Mouse (Mus musculus) left cerebral cortex, adult 11 months (tissue): ENCODE data around the gene Gm6899.

Experiments
- DNase-seq: peaks from one replicate; pipeline ENCODE4 v3.0.0; 2022; ENCODE audit warnings: low spot score

The Gm6899 gene

DNA sequence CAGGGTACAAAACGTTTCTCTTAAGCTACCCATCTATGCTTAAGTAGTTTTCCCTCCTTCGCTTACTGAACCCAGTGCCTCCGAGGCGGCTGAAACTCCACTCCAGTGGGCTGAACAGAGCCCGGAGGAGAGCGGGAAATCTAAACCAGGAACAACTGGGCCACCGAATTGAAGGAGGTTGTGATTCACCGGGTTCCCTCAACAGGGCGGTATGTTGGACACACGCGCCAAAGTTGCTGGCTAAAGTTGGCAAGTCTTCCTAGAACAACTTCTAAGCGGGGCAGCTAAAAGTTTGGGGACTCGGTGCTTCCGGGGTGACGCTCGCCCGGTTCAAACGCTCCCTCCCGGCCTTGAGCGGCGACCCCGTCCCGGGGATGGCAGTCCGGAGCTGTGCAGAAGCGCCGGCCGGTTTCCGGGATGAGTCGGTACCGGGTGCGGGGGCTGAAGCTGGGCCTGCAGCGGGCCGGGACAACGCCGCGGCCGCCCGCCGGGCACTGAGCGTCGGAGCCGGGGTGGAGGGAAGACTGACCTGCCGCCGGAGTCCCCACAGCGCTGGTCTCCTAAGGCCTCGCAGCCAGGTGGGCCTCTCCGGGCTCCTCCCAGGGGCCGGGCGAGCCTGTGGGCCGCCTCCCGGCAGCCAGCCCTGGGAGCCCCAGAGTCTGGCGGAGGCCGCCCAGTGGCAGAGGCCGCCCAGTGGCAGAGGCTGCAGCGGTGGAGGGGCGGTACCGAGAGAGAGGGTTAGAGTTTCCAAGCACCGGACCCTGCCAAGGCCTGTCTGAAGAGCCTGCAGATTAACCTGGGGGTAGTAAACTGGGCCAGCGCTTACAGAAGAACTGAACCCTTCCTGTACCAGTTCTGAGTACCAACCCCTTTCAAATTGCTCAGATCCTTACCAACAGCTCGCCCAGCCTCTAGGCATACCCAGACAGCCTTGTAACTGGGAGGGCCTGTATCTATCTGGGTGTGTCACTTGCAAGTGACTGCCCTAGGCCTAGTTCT is at the start of gene Gm6899, which contains the start of gene Vrk2:
Gm6899 (plus strand) TSS at position 181 of the 999 bp plus-strand sequence.
Vrk2 (minus strand) TSS at position 939 of the 999 bp plus-strand sequence.
- no peak for DNase-seq

DNA sequence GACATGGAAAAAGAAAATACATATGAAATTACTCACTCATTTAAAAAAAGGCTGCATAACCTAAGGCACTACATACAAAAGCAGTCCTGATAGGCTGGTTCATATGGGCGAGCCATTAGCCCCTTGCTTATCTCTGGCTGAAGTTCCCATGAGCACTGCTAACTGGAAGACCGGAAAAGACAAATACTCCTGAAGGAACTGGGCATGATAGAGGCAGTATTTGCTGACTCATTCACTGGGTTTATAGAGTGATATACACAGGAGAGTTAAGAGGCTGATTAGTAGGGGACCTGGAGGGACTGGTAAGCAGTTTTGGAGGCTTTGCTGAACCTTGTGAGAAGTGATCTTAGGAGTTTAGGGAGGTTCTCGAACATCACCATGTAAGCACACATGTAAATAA is 41.5 kb upstream of the Gm6899 start:
- no peak for DNase-seq

DNA sequence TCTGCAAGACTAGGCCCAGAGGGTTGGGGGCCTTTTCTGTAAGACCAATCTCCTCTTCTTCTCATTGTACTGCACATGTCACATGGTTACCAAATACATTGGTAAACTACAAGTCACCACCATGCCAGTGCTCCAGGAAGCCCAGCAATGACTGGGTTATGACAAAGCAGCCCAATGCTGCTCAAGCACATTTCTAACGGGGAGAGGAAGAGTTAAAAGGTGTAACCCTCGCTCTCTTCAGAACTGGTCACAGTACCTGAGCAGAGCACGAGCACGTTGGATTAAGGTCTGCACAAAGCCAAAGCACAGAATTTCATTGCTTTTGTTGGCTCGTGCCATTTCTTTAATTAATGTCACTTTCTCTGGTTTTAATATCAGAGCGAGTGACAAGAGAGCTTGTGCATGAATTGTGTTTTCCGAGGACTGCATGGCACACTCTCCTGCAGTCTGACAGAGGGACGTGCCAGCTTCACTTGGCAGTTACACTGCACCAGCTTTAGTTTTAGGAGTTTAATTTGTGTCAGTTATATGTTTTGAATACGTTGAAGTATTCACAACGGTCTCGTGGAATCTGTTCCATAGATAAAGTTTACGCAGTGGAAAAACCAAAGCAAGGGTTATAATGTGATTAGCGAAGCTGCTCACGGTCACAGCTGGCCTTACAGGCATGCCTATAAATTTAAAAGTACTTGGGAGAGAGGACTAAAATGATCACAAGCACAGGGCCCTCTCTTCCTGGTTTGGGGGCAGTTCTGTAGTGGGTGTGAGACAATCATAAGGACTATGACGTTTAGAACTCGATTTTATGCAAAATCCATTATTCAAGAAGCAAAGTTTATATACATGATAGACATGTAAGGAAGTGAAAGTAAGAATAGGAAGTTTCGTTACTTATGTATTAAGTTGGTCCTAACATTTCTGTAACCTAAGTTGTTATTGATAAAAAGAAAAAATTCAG is 7.4 kb upstream of the Gm6899 start:
- DNase-seq, result no peak

DNA sequence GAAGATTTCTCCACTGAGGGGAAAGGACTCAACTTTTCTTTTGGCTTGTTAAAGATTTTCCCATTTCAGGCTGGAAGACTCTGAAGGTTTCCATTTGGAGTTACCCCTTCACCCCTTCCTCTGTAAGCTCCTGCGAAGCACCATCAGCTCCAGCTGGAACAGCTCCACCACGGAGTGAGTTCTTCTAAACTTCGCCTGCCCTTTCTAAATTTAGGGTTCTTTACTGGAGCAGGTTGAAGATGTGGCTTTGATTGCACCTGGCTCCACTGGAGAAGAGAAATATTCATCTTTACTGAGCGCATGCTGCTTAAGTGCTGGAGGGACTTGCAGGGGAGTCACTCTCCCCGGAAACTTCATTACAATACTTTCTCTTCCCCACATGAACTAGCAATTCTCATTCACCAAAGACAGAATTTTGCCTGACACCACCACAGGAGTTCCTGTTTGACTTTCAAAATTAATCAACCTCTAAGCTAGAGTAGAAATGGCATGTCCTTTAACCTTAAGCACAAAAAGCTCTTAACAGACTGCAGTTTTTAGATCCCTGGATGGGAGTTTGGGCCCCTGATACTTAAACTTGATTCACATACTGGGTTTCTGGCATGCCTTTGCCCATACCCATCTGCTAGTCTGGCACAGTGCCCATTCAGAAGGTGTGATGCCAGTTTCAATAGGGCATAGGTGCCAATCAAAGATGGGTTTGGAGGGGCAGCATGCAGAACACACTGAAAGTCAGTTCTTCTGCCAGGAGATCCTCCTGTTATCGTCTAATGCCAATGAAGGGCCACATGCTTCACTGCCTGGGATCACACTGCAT is 6.5 kb upstream of the Gm6899 start:
- DNase-seq, result no peak

DNA sequence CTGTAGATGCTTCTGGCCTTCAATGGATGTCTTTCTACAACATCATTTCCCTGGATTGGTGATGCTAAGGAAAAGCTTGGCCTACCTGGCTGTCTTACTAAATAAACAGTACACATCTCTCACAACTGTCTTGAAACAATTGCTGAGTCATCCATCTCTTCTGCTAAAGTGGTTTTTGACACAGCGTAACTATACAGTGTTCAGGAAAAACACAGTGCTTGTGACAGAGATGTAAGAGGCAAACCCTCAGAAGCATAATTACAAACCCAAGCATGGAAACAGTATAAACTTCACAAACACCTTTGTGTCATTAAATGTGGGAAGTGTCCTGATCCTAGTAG is 5.9 kb upstream of the Gm6899 start:
- no peak for DNase-seq

DNA sequence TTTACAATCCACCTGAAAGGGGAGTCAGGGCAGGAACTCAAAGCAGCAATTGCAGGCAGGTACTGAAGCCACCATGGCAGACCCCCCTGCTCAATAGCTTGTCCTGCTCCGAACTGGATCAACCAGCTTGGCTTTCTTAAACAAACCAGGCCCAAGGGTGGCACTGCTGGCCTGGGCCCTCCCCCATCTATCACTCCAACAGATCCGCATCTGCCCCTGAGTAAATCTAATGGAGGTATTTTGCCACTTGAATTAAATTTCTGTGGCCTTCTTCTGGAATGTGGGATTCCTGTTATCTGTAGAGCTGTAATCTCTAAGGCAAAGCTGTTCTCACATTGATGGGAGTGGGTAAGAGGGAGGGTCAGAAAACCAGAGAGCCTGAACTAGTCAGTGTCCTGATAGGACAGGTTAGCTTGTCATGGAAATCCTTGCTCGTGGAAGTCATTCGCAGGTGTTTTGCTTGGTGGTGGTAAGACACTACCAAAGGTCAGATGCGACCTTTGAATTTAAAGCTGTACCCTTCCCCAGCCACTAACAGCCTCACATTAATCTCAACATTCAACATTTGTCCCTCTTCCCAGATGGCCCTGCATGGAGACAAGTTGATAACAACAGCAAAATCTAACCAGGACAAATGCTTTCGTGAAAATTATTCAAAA is 517 bp upstream of the Gm6899 start:
- no peak for DNase-seq

DNA sequence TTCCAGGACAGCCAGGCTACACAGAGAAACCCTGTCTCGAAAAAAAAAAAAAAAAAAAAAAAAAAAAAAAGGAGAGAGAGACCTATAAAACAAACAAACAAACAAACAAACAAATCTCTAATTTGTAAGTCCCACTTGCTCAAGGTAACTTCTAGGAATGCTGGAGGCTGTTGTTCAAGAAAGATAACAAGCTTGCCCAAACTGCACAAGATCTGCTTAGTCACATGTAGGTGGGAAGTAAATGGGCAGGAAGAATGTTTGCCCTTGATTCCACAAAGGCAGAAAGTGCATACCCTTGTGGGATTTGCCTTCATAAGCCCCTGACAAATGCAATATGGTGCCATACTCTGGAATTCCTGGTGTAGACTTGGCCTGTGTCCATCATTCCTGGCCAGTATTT is 1.4 kb downstream of the Gm6899 start:
- no peak for DNase-seq

DNA sequence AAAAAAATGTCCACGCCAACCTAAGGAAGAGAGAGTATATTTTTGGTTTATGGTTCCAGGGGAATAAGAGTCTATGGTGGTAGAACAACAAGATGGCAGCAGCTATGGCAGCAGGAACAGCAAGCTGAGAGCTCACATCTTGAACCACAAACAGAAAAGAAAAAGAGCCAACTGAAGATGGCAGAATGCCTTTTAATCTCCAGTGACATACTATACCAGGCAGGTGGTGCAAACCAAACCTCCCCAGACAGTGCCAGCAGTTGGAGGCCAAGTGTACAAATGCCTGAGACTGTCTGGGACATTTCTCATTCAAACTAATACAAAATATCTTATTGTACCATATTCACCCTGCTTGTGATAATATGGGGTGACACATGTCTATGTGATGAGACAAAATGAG is 3.1 kb downstream of the Gm6899 start:
- DNase-seq, result no peak

DNA sequence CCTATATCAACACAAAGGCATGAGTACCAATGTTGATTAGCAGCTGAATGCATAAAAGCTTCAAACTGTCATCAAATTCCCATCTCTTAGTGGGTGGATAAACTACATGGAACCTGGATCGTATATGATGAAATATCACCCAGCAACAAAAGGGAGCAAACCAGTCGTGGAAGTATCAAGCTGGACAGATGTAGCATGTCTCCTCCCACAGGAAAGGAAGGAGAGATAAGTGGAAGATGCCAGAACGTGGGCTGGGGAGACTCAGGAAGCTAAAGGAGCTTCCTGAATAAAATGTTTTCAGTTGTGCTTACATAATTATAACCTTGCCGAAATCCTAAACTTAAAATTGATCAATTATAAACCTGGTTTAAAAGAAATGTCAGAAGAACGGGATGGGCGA is 4.1 kb downstream of the Gm6899 start:
- DNase-seq, result no peak

DNA sequence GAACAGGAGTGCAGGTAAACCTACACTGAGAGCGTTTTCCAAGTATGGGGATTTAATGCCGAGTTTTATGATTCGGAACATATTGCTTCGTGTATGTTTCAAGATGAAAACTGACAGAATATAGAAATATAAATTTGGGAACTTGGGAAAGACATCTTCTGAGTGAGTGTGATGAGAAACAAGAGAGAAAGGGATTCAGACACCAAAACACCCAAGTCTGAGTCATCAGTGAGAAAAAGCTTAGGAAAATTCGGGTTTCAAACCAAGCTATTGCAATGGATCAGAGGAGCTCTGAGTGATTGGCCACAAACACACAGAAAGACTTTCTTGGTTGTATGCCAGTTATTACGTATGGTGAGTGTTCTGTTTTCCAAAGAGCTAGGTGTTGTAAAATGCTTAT is 4.7 kb downstream of the Gm6899 start:
- no peak for DNase-seq

DNA sequence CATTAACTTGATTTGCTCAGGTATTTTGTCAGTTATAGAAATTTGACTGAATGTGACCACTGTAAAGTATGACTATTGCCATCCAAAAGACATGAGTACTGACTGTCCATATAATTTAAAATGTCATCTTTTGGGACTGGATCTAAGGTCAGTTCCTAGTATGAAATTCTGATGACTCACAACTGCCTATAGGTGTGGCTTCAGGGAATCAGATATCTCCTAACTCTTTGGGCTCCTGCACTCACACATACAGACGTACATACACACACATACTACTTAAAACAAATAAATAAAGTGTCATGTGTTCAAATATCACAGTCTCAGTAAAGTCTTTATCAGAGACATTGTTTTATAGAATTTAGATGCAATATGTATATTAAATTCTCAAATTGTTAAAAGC is 5.8 kb downstream of the Gm6899 start:
- DNase-seq, result no peak

DNA sequence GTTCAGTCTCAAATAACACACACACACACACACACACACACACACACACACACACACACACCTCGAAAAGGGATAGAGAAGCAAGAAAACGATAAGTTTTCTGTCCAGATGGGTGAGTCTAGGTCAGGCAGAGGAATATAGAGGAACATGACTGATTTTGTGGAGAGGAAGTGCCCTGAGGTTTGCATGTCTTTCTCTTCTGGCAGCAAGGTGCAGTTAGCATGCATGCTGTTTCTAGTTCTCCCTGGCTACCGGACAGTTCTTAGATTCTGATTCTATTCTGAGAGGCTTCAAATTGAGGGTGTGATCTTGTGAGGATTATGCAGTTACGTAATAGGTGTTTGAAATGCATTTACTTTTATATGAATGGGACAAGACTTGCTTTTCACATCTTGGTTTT is 7.7 kb downstream of the Gm6899 start:
- no peak for DNase-seq

DNA sequence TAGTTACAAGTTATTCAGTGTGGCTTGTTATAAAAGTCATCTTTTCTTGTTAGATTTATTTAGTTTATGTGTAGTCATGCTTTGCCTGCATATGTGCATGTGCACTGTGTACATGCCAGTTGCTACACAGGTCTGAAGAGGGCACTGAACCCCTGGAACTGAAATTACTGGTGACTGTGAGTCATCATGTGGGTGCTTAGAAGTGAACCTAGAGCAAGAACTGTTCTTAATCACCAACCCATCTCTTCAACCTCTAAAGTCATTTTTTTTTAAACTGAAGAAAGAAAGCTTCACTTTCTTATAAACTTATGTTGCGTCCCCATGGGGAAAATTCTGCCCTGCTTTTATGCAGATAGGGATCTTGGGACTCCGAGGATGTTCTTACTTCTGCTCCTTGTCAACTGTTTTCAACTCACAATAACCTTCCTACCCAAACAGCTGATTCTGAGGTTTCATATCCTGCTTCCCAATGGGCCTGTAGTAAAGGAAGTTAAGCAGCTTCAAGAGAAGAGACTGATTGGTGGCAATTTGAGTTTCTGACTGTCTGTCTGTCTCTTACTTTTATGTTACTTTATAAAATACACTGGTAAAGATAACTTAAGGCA is 8.6 kb downstream of the Gm6899 start:
- DNase-seq, result no peak

DNA sequence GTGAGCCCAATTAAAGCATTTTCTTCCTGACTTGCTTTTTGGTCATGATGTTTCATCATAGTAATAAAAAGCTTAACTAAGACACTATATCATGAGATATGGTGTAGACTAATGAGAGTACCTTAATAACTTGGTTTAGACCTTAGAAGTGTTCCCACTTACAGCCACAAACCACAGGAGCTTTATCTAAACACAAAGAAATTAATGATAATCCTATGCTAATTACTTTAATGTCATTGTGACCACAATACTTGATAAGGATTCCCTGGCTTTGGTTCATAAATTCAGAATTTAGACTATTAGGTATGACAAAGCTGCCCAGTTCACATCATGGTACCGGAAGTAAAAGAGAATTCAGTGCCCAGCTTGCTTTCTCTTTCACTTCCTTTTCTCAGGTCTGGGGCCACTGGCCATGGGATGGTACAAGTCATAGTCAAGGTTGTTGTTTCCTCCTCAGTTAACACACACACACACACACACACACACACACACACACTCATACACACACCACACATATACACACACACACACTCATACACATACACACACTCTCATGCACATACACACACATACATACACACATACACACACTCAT is 11.1 kb downstream of the Gm6899 start:
- no peak for DNase-seq

DNA sequence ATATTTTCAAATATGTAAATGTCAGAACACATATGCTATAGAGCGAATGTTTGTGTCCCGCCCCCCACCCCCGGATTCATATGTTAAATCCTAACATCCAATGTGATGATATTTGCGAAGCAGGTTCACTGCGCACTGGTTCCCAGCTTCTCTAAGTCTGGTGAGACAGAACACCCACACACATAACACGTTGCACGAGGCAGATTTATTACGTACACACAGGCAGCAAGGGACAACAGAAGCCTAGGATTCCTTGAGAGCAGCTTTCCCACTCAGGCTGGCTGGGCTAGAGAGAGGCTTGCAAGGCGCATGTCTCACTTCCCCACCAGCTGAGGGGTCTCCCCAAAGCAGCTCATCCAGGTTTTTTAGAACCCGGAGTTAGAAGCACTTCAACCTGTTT is 15.8 kb downstream of the Gm6899 start:
- DNase-seq, result no peak

DNA sequence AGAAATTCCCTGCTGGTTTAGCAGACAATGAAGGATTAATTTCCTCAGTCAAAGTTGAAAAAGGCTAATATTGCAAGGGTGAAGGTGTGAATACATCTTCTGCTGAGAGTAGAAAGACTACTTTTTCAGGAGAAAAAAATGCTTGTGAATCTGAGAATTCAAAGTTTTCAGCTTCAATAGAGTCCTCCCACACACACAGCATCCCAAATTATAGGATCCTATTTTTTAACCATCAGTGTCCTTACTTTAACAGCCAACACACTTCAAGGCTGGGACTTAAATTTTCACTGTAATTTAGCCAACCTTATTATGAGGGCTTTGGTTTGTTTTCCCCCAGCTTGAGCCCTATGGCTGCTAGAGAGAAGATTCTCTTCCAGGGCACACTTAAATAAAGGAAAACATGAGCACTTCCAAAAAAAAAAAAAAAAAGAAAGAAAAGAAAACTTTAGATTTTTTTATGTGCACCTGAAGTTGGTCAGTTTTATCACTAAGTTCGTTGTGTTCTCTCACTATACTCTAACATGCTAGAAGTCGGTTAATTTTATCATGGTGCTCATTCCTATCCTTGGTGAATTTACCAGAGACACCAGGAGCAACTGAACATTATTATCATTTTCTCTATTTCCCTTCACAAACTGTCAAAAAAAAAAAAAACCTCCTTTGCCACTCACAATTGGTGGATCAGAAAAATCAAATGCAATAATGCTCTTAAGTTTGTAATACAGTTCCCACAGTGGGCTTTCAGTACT is 25.6 kb downstream of the Gm6899 start:
- no peak for DNase-seq

DNA sequence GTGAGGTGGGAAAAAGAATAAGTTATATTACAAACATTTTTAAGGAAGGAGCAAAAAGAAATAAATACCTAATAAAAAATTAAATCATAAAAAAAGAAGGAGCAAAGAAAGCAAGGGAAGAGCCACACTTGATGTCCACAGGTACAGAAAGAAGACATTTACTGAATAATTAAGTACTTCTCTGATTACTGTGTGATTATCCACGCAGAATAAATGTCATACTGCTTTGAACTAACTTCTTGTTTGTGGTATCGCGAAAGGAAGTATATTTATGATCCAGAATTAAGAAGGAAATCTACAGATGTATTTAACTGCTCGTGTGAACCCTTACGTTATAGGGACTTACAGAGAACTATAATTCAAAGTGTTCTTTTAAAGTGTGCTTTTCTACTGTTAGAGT is 29.7 kb downstream of the Gm6899 start:
- DNase-seq, result no peak

DNA sequence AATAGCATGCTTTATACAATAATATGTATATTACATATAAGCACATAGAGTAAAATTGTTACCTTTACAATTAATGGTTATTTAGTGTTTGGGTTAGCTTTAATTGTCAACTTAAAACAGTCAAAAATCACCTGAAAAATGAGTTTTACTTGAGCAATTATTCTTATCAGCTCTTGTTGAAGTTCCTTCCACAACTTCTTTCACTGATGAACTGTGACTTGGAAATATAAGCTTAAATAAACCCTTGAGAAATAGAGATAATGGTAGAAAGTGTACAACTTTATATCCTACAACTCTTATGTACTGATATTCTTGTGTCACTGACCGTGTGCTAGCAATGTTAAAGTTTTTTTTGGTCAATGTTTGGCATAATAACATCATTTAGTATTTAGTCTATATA is 43.2 kb downstream of the Gm6899 start:
- no peak for DNase-seq

DNA sequence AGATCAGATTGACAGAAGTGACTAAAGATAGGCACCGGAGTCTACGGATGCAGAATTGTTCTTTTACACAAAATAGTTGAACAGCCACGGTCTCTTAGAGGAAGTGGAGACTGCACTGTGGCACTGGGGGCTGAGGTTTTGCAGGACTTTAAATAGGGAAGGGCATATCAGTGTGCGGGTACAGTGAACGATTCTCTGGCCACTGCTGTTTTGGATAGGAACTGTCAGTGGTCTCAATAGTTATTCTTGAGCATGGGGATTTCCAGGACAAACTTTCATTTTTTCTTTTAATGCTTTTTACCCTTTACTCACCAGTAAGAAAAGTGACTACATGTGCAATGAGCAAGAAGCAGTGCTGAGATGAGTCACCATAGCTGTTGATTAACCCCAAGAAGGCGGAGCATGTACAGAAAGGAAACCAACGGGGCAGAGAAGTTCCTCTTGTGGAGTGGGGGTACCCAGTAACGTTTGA is 47.3 kb downstream of the Gm6899 start:
- DNase-seq, result no peak

DNA sequence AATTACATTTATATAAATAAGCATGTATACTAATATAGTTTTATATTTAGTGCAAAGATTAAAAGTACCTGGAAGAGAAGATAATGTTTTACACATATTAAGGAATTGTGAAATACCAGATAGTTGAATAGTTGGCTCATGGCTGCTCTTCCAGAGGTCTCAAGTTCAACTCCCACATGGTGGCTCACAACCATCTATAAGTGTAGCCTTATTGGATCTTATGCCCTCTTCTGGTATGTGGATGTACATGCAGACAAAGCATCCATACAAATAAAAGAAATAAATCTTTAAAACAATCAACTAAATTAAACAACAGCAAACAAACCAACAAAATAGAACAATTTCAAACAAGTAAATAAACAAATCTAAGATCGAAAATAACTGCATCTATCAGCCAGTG is 49.1 kb downstream of the Gm6899 start:
- no peak for DNase-seq
